Mouse (Mus musculus): ENCODE data around the gene Gabrb3.

GRCm38 (mm10) chr7:57787520-57787919, 368.0 kb downstream of the Gabrb3 start:
- TF ChIP-seq CTCF (IDR thresholded peaks at IDR 0.05; ENCODE audit: control insufficient read depth, insufficient read depth, insufficient replicate concordance, low read depth, low read length), result no peak
- no peak for TF ChIP-seq POLR2A (IDR thresholded peaks at IDR 0.05; ENCODE audit: control insufficient read depth, low read depth, low read length)
